Mouse (Mus musculus) CH12.LX (cell line): Measurements from ENCODE around the gene Pip4k2c.

Source experiments
- CTCF ChIP-seq, 2 experiments: IDR thresholded peaks in 1 of 2; conservative IDR thresholded peaks in 1 of 2; 2 replicates each; pipeline ENCODE4 v1.5.1; 2011 to 2012; ENCODE audit warnings: low read depth in 2 of 2, low read length in 2 of 2, improper control_type of control experiment in 1 of 2, inconsistent platforms in 1 of 2, mild to moderate bottlenecking in 1 of 2, moderate library complexity in 1 of 2
- GABPA ChIP-seq: IDR thresholded peaks from 2 replicates; pipeline ENCODE4 v1.6.1; 2012; ENCODE audit warnings: low read depth, low read length, improper control_type of control experiment, inconsistent platforms; ENCODE audit not compliant: insufficient replicate concordance
- MAZ ChIP-seq: IDR thresholded peaks from 2 replicates; pipeline ENCODE4 v1.6.1; 2012; ENCODE audit warnings: low read depth, mild to moderate bottlenecking, inconsistent platforms, low read length, improper control_type of control experiment, moderate library complexity

DNA sequence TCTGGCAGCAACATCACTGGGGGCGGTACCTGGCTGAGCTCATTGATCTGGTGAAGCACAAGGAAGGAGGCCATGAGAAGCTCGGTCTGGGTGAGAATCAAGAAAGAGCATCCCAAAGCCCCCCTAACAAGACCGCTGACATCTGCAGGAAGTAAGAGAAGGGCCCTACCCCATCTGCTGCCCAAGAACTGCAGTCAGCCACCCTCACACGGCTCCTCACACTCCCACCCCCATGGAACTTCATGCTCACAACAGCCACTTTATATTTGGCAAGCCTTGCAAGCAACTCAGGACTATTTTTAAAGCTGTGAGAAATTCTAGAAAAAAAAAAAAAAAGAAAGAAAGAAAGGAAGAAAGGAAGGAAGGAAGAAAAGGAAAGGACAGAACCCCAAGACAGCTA lies 2.5 kb downstream of the Pip4k2c start:
- TF ChIP-seq CTCF (conservative IDR thresholded peaks at IDR 0.05 in 1 of 2, IDR thresholded peaks at IDR 0.05 in 1 of 2; ENCODE audit: low read depth in 2 of 2, low read length in 2 of 2) (no peak), MAZ (no peak), GABPA (no peak)
